Mouse (Mus musculus): Measurements from ENCODE around the gene Stk38.
A peak's percentile ranks its signal among the peaks of the same experiment; 100 is the strongest.

- TF ChIP-seq POLR2A (IDR thresholded peaks at IDR 0.05; ENCODE audit: low read depth, low read length) (no peak), CTCF (conservative IDR thresholded peaks at IDR 0.05 in 1 of 2, IDR thresholded peaks at IDR 0.05 in 1 of 2; ENCODE audit: low read depth in 2 of 2, low read length in 2 of 2) (peak; percentile 25 to 51; a peak in 2 of 4 replicates), NRF1 (IDR thresholded peaks at IDR 0.05; ENCODE audit: low read depth, low read length) (no peak), EP300 (IDR thresholded peaks at IDR 0.05; ENCODE audit: low read length) (no peak), MAFK (IDR thresholded peaks at IDR 0.05; ENCODE audit: insufficient replicate concordance, low read length) (no peak), ZC3H11A (IDR thresholded peaks at IDR 0.05; ENCODE audit: low read depth, low read length) (no peak), USF2 (conservative IDR thresholded peaks at IDR 0.05; ENCODE audit: low read depth, low read length) (no peak), MXI1 (IDR thresholded peaks at IDR 0.05; ENCODE audit: low read depth, low read length) (no peak)
Observed at GRCm38 (mm10) chr17:28936622-28937345, 71.0 kb downstream of the Stk38 start.

Measured in CH12.LX (cell line).